Mouse (Mus musculus): ENCODE data around the gene Pmm2.

GRCm38 (mm10) chr16:8650007-8650406 is 12.5 kb downstream of the Pmm2 start:
- TF ChIP-seq CTCF (IDR thresholded peaks at IDR 0.05; ENCODE audit: low read depth) (no peak), EP300 (IDR thresholded peaks at IDR 0.05; ENCODE audit: low read depth) (no peak)
